Mouse (Mus musculus): ENCODE results near the gene Fbxl5. TPM values are rescaled to one million over a fixed set of nuclear protein-coding genes. Genes with fewer than 3 reads are reported as not detected.

The Fbxl5 gene
- polyA plus RNA-seq, 1 experiment from 2014 or later, result 91.7 TPM

DNA sequence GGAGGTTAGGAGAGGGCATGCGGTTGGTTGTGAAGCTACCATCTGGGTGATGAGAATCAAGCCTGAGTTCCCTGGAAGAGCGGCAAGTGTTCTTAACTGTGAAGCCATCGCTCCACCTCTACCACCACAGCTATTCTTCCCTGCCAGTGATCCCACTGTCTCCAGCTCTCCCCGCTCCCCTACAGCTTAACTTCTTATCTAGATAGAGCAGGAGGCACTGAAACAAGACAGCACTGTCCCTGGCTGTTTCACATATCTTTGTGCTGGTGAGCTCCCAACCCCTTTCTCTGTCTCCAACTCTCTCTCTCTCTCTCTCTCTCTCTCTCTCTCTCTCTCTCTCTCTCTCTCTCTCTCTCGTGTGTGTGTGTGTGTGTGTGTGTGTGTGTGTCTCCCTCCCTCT, 29.1 kb downstream of the Fbxl5 start:
- ATAC-seq, result no peak
- no peak for TF ChIP-seq CTCF (IDR thresholded peaks at IDR 0.05)
- H3K27me3 ChIP-seq, result no peaks in the 10 kb centered on the region
- in situ Hi-C loops (cut with MboI; ENCODE audit: low pct_unique_long_range_greater_than_20kb), result no loop called here
- DNase-seq (ENCODE audit: low read depth, low spot score), result no peak
- CTCF ChIA-PET, result interaction anchor here (1.0 kb wide), 1 partner anchor 14 kb away, joined by 3 read pairs; no protein-coding TSS in a partner anchor
- POLR2A ChIA-PET, result interaction anchor here (0.6 to 1.4 kb wide), 2 partner anchors 10 to 12 kb away, joined by 4 to 6 read pairs; no protein-coding TSS in a partner anchor

GRCm38 (mm10) chr5:43787976-43788752, 33.3 kb downstream of the Fbxl5 start:
- CTCF ChIA-PET, result interaction anchor here (1.0 to 1.7 kb wide), 3 partner anchors 12 to 40 kb away, joined by 3 to 4 read pairs (median 3); no protein-coding TSS in a partner anchor
- ATAC-seq, result peak; percentile 75
- in situ Hi-C loops (cut with MboI; ENCODE audit: low pct_unique_long_range_greater_than_20kb), result no loop called here
- DNase-seq (ENCODE audit: low read depth, low spot score), result no peak
- H3K27me3 ChIP-seq, result no peaks in the 10 kb centered on the region
- POLR2A ChIA-PET, result no interaction called here
- TF ChIP-seq CTCF (IDR thresholded peaks at IDR 0.05), result no peak

DNA sequence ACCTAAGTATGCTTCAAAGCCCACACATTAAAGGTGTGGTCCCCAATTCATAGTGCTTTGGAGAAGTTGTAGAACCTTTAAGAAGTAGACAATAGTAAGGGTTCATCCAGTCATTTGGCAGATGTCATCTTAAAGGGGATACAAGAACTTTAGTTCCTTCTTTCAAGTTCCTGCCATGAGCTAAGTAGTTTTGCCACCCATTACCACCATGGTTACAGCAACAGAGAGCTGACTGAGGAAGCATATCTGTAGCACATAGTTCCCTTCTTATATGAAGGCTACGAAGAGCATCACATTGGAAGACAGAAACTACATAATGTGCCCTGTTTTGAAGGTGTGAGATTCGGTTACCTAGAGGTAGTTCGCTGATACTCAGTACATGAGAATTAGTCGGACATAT, 34.8 kb downstream of the Fbxl5 start:
- H3K27me3 ChIP-seq, result no peaks in the 10 kb centered on the region
- ChIA-PET POLR2A (interaction anchor here (1.2 kb wide), 1 partner anchor 20 kb away, joined by 6 read pairs; no protein-coding TSS in a partner anchor), CTCF (interaction anchor here (0.8 to 1.7 kb wide), 5 partner anchors 11 to 122 kb away, joined by 3 to 4 read pairs (median 3); no protein-coding TSS in a partner anchor)
- in situ Hi-C loops (cut with MboI; ENCODE audit: low pct_unique_long_range_greater_than_20kb), result no loop called here
- DNase-seq (ENCODE audit: low read depth, low spot score) (no peak), ATAC-seq (no peak)
- no peak for TF ChIP-seq CTCF (IDR thresholded peaks at IDR 0.05)

- ChIA-PET CTCF (interaction anchor here (0.8 to 1.2 kb wide), 3 partner anchors 10 to 40 kb away, joined by 3 read pairs; no protein-coding TSS in a partner anchor), POLR2A (no interaction called here)
- TF ChIP-seq CTCF (IDR thresholded peaks at IDR 0.05), result no peak
- H3K27me3 ChIP-seq, result no peaks in the 10 kb centered on the region
- DNase-seq (ENCODE audit: low read depth, low spot score) (no peak), ATAC-seq (no peak)
- in situ Hi-C loops (cut with MboI; ENCODE audit: low pct_unique_long_range_greater_than_20kb), result loop anchor here (5.0 kb wide), 1 partner anchor 33 kb away; the partner anchor contains the start of gene Bst1
Measured at GRCm38 (mm10) chr5:43783996-43784395, 37.4 kb downstream of the Fbxl5 start.

- ChIA-PET POLR2A (interaction anchor here (0.7 to 1.5 kb wide), 3 partner anchors 9 to 28 kb away, joined by 3 to 4 read pairs (median 4); no protein-coding TSS in a partner anchor), CTCF (interaction anchor here (1.2 to 1.4 kb wide), 2 partner anchors 14 to 15 kb away, joined by 3 read pairs; no protein-coding TSS in a partner anchor)
- DNase-seq (ENCODE audit: low read depth, low spot score) (no peak), ATAC-seq (peak; percentile 82)
- no peaks in the 10 kb centered on the region for H3K27me3 ChIP-seq
- TF ChIP-seq CTCF (IDR thresholded peaks at IDR 0.05), result no peak
- in situ Hi-C loops (cut with MboI; ENCODE audit: low pct_unique_long_range_greater_than_20kb), result loop anchor here (5.0 kb wide), 1 partner anchor 35 kb away; the partner anchor contains the start of gene Bst1
Measured at GRCm38 (mm10) chr5:43781977-43782930, 39.2 kb downstream of the Fbxl5 start.

GRCm38 (mm10) chr5:43781423-43781976, 39.9 kb downstream of the Fbxl5 start:
- no peaks in the 10 kb centered on the region for H3K27me3 ChIP-seq
- DNase-seq (ENCODE audit: low read depth, low spot score) (no peak), ATAC-seq (peak; percentile 61)
- POLR2A ChIA-PET, result interaction anchor here (1.5 kb wide), 1 partner anchor 10 kb away, joined by 4 read pairs; no protein-coding TSS in a partner anchor
- TF ChIP-seq CTCF (IDR thresholded peaks at IDR 0.05), result no peak
- in situ Hi-C loops (cut with MboI; ENCODE audit: low pct_unique_long_range_greater_than_20kb), result loop anchor here (5.0 kb wide), 1 partner anchor 36 kb away; the partner anchor contains the start of gene Bst1
- CTCF ChIA-PET, result interaction anchor here (0.8 to 1.4 kb wide), 3 partner anchors 13 to 40 kb away, joined by 3 read pairs; partner anchors contain the start of gene Fbxl5

- in situ Hi-C loops (cut with MboI; ENCODE audit: low pct_unique_long_range_greater_than_20kb), result no loop called here
- POLR2A ChIA-PET, result interaction anchor here (0.8 to 1.4 kb wide), 2 partner anchors 10 to 13 kb away, joined by 3 read pairs; no protein-coding TSS in a partner anchor
- TF ChIP-seq CTCF (IDR thresholded peaks at IDR 0.05), result no peak
- CTCF ChIA-PET, result interaction anchor here (0.7 to 1.0 kb wide), 2 partner anchors 15 to 17 kb away, joined by 3 read pairs; no protein-coding TSS in a partner anchor
- no peak for ATAC-seq
- H3K27me3 ChIP-seq, result no peaks in the 10 kb centered on the region
- DNase-seq (ENCODE audit: low read depth, low spot score), result no peak
Measured at GRCm38 (mm10) chr5:43778583-43778982, 42.9 kb downstream of the Fbxl5 start.

DNA sequence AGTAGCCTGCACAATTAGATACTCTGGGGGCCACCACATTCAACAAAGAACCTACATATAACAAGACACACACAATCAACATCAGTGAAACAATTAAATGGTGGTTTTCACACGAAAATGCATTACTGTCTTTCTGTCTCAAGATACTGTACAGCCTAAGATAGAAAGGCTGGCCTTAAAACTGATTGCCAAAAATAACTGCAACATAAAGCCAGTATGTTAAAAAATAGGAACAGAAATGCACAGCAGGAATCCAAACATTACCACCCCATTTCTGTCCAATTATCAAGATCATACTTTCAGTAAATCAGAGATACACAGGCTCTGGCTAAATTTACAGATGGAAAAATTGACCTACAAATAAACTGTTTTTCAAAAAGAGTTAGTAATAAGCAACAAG, 44.4 kb downstream of the Fbxl5 start:
- no peak for ATAC-seq
- DNase-seq (ENCODE audit: low read depth, low spot score), result no peak
- H3K27me3 ChIP-seq, result no peaks in the 10 kb centered on the region
- ChIA-PET CTCF (interaction anchor here (1.0 to 2.3 kb wide), 4 partner anchors 10 to 105 kb away, joined by 3 to 10 read pairs (median 4); no protein-coding TSS in a partner anchor), POLR2A (interaction anchor here (0.7 kb wide), 1 partner anchor 10 kb away, joined by 3 read pairs; no protein-coding TSS in a partner anchor)
- in situ Hi-C loops (cut with MboI; ENCODE audit: low pct_unique_long_range_greater_than_20kb), result no loop called here
- TF ChIP-seq CTCF (IDR thresholded peaks at IDR 0.05), result no peak

DNA sequence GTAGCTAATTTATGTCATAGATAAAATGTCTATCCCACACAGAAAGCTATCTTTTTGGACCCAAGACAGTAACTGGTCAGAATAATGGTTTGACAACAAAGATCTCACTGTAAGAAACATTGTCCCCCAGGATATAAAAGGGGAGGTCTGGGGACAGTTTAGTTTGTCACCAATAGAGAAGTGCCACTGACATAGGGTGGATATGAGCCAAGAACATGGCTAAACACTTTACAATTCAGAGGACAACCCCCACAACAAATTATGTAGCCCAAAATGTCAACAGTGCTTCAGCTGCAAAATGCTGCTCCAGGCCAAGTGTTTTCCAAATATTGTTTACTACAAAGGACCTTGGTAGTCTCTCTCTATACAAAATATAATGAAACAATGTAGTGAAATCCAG, 45.0 kb downstream of the Fbxl5 start:
- no peaks in the 10 kb centered on the region for H3K27me3 ChIP-seq
- no peak for TF ChIP-seq CTCF (IDR thresholded peaks at IDR 0.05)
- in situ Hi-C loops (cut with MboI; ENCODE audit: low pct_unique_long_range_greater_than_20kb), result no loop called here
- DNase-seq (ENCODE audit: low read depth, low spot score) (no peak), ATAC-seq (no peak)
- ChIA-PET POLR2A (interaction anchor here (0.7 kb wide), 1 partner anchor 11 kb away, joined by 3 read pairs; no protein-coding TSS in a partner anchor), CTCF (interaction anchor here (0.7 to 2.3 kb wide), 7 partner anchors 9 to 104 kb away, joined by 3 to 11 read pairs (median 4); no protein-coding TSS in a partner anchor)
